ENCODE assay signal across 31 mouse cellular contexts in genomic region chr1:90876486-90877270, GRCm38 (mm10). TPM values are rescaled to one million over a fixed set of nuclear protein-coding genes. Genes with fewer than 3 reads are reported as not detected.
DNase-seq lines count a peak whose midpoint lies in the region; ATAC-seq and TF ChIP-seq lines count a peak whose summit lies in the region.
"Had no signal": no experiment of that assay in that cellular context is flagged by ENCODE, and none has a peak within 500 bp of the region (broad histone marks: within the 10 kb centered on the region; RNA-seq: fewer than 3 reads in every experiment).

No protein-coding gene starts in this region.

- H3K27me3 ChIP-seq in kidney, adult 2 months (replicated peaks; ENCODE audit: control insufficient read depth, insufficient read depth, low read length), result no peaks in the 10 kb centered on the region
- no peaks in the 10 kb centered on the region; the same call in 1 of the 2 replicates for H3K27me3 ChIP-seq in embryonic facial prominence, embryonic 13.5 days
- no peaks in the 10 kb centered on the region for H3K27me3 ChIP-seq in lung, embryonic 16.5 days (ENCODE audit: control insufficient read depth, insufficient read depth, low read depth, low read length)
- H3K27me3 ChIP-seq: intestine, embryonic 15.5 days; midbrain, embryonic 15.5 days; neural tube, embryonic 12.5 days had no signal

- no peak for TF ChIP-seq POLR2A in kidney, adult 2 months (IDR thresholded peaks at IDR 0.05; ENCODE audit: low read depth, low read length)

- H3K4me3 ChIP-seq in kidney, adult 2 months (ENCODE audit: insufficient read depth, low read depth, low read length), result no peak overlapping the region
- H3K4me3 ChIP-seq in embryonic facial prominence, embryonic 13.5 days, result no peak overlapping the region
- no peak overlapping the region for H3K4me3 ChIP-seq in lung, embryonic 16.5 days (ENCODE audit: low read length)
- H3K4me3 ChIP-seq: forebrain, embryonic 10.5 days; heart, adult 2 months; heart, embryonic 15.5 days; intestine, embryonic 15.5 days; midbrain, embryonic 15.5 days; neural tube, embryonic 12.5 days had no signal

- ATAC-seq in embryonic facial prominence, embryonic 13.5 days (ENCODE audit: insufficient number of reproducible peaks, insufficient read depth, low FRiP score, low TSS enrichment, low read depth), result no peak
- ATAC-seq in lung, embryonic 16.5 days (ENCODE audit: low read depth), result peak; percentile 95
- no peak for ATAC-seq in megakaryocyte progenitor cell, adult 5-6 weeks (replicated peaks; ENCODE audit: poor library complexity)
- ATAC-seq: forebrain, postnatal 0 days; hindbrain, embryonic 16.5 days; intestine, embryonic 15.5 days; midbrain, embryonic 15.5 days; Patski had no signal

- no peaks in the 10 kb centered on the region for H3K36me3 ChIP-seq in kidney, adult 2 months (ENCODE audit: control insufficient read depth, insufficient read depth, low read length)
- H3K36me3 ChIP-seq in embryonic facial prominence, embryonic 13.5 days, result no peaks in the 10 kb centered on the region
- no peaks in the 10 kb centered on the region for H3K36me3 ChIP-seq in lung, embryonic 16.5 days (ENCODE audit: control insufficient read depth, insufficient read depth, low read length)
- H3K36me3 ChIP-seq: forebrain, embryonic 10.5 days; G1E; heart, embryonic 15.5 days; intestine, embryonic 15.5 days; midbrain, embryonic 15.5 days; neural tube, embryonic 12.5 days had no signal

- WGBS in kidney, adult 2 months, result 55% methylated on average over 5 of the region's 5 CpGs
- WGBS in embryonic facial prominence, embryonic 13.5 days, result 59% methylated on average over 5 of the region's 5 CpGs
- WGBS in lung, embryonic 16.5 days, result 45% methylated on average over 5 of the region's 5 CpGs

- peak; percentile 26 for DNase-seq in kidney, adult 2 months
- no peak for DNase-seq in kidney, postnatal 36 days
- peak; percentile 69 to 74 for DNase-seq in lung, postnatal 4 days
- DNase-seq in spleen, adult 12 weeks (ENCODE audit: low spot score), result no peak
- DNase-seq: adrenal gland, adult 8-10 months; B cell, adult 2 months; cerebellum, adult 18-20 months; cerebellum, postnatal 25 days; embryo, embryonic 11 days; forebrain, postnatal 0 days; gastrocnemius, postnatal 25 days; heart, adult 2 months; heart, postnatal 4 days; kidney, postnatal 4 days; left cerebral cortex, postnatal 4 days; liver; retina, postnatal 1 day; thymus, postnatal 25 days had no signal

- TF ChIP-seq CTCF in kidney, adult 2 months (conservative IDR thresholded peaks at IDR 0.05; ENCODE audit: insufficient read depth, insufficient read length, low read depth, low read length), result no peak

- H3K4me2 ChIP-seq in embryonic facial prominence, embryonic 13.5 days, result no peak overlapping the region
- no peak overlapping the region for H3K4me2 ChIP-seq in lung, embryonic 16.5 days (ENCODE audit: low read depth, low read length)
- H3K4me2 ChIP-seq: heart, embryonic 15.5 days; intestine, embryonic 15.5 days; midbrain, embryonic 15.5 days; neural tube, embryonic 12.5 days had no signal

- peaks cover 7% of the 10 kb centered on the region; the same call in 1 of the 2 replicates for H3K9me3 ChIP-seq in embryonic facial prominence, embryonic 13.5 days
- H3K9me3 ChIP-seq in lung, embryonic 16.5 days (ENCODE audit: control insufficient read depth, low read length), result 0 out of 2 replicates have a peak, but pooled peaks cover 3% of the 10 kb centered on the region
- H3K9me3 ChIP-seq: heart, embryonic 15.5 days; intestine, embryonic 15.5 days; midbrain, embryonic 15.5 days; neural tube, embryonic 12.5 days had no signal

- no peak overlapping the region for H3K9ac ChIP-seq in embryonic facial prominence, embryonic 13.5 days
- H3K9ac ChIP-seq in lung, embryonic 16.5 days (ENCODE audit: low read length), result 0 out of 2 replicates have a peak overlapping the region, but pooled peaks have one; percentile 15
- H3K9ac ChIP-seq: forebrain, postnatal 0 days; heart, embryonic 15.5 days; intestine, embryonic 15.5 days; midbrain, embryonic 15.5 days; neural tube, embryonic 12.5 days had no signal

- no peaks in the 10 kb centered on the region for H3K4me1 ChIP-seq in kidney, adult 2 months (ENCODE audit: control insufficient read depth, insufficient read depth, low read length)
- peaks cover 4% of the 10 kb centered on the region; the same call in 1 of the 2 replicates for H3K4me1 ChIP-seq in embryonic facial prominence, embryonic 13.5 days
- peaks cover 15% of the 10 kb centered on the region for H3K4me1 ChIP-seq in lung, embryonic 16.5 days (replicated peaks; ENCODE audit: control insufficient read depth, insufficient read depth, low read length)
- H3K4me1 ChIP-seq: forebrain, embryonic 10.5 days; heart, embryonic 15.5 days; intestine, embryonic 15.5 days; midbrain, embryonic 15.5 days; neural tube, embryonic 12.5 days had no signal

- H3K27ac ChIP-seq in kidney, adult 2 months (ENCODE audit: insufficient read depth, low read depth, low read length), result no peak overlapping the region
- H3K27ac ChIP-seq in embryonic facial prominence, embryonic 13.5 days, result 0 out of 2 replicates have a peak overlapping the region, but pooled peaks have one; percentile 11
- H3K27ac ChIP-seq in lung, embryonic 16.5 days (ENCODE audit: low read length), result peak overlapping the region; percentile 72
- H3K27ac ChIP-seq: forebrain, embryonic 10.5 days; heart, adult 2 months; heart, embryonic 15.5 days; intestine, embryonic 15.5 days; midbrain, embryonic 15.5 days; neural tube, embryonic 12.5 days had no signal

RNA-seq across cellular contexts. Expression of gene Col6a3, which starts 32.9 kb away (rescaled TPM):
- polyA plus RNA-seq in kidney, adult 2 months (2012; rRNA removed), result 15.3 and 17.4 TPM in 2 replicates
- polyA plus RNA-seq in embryonic facial prominence, embryonic 13.5 days (2015; fragmentation: Nextera tagmentation; extraction: Ambion mirVana), result 108 and 136 TPM in 2 replicates
- polyA plus RNA-seq in lung, embryonic 16.5 days (2015; fragmentation: Nextera tagmentation; extraction: Ambion mirVana), result 107 and 119 TPM in 2 replicates
- total RNA-seq in megakaryocyte progenitor cell, adult 5-6 weeks (2015), result not detected in 2 replicates
- not detected in 2 replicates for total RNA-seq in megakaryocyte progenitor cell, adult 5-6 weeks (2017)
- total RNA-seq: megakaryocyte-erythroid progenitor cell, adult 5-6 weeks had no signal
- polyA plus RNA-seq: G1E had no signal

RNA-seq across cellular contexts. Expression of gene Mlph, which starts 38.2 kb away (rescaled TPM):
- 4.6 and 5.7 TPM in 2 replicates for polyA plus RNA-seq in kidney, adult 2 months (2012; rRNA removed)
- polyA plus RNA-seq in embryonic facial prominence, embryonic 13.5 days (2015; fragmentation: Nextera tagmentation; extraction: Ambion mirVana), result 0.60 and 0.65 TPM in 2 replicates
- 1.5 and 2.0 TPM in 2 replicates for polyA plus RNA-seq in lung, embryonic 16.5 days (2015; fragmentation: Nextera tagmentation; extraction: Ambion mirVana)
- total RNA-seq in megakaryocyte progenitor cell, adult 5-6 weeks (2015), result 0.07 and 1.0 TPM in 2 replicates
- total RNA-seq in megakaryocyte progenitor cell, adult 5-6 weeks (2017), result 0.27 and 0.42 TPM in 2 replicates
- total RNA-seq: CH12.LX; G1E; megakaryocyte-erythroid progenitor cell, adult 5-6 weeks had no signal
- polyA plus RNA-seq: G1E had no signal

Comparison
In these comparisons a context has a peak if more than half of its experiments do, and no peak if none do; other contexts are left out.
1. DNase-seq: peak in kidney, adult 2 months (single experiment) and lung, postnatal 4 days (2 of 2); none in kidney, postnatal 36 days (0 of 2) and spleen, adult 12 weeks (single experiment).